Mouse (Mus musculus) layer of hippocampus, adult 2 months (tissue): Measurements from ENCODE around the gene Lingo3. TPM values are rescaled to one million over a fixed set of nuclear protein-coding genes. Genes with fewer than 3 reads are reported as not detected.
"Not testable (repeated sequence)": the region's sequence is repeated elsewhere in the genome, so short reads cannot be mapped to it uniquely, and the experiment has no call there.

Experiments used
- DNase-seq, 2 experiments: peaks; one replicate each; pipeline ENCODE4 v3.0.0; 2022; ENCODE audit warnings: low spot score in 2 of 2
- H3K27ac ChIP-seq: fragments of 200-600 bp; 2 replicates; pipeline ENCODE4 v1.8.1; 2022
- H3K4me3 ChIP-seq: fragments of 200-600 bp; 2 replicates; pipeline ENCODE4 v1.8.1; 2022; ENCODE audit warnings: mild to moderate bottlenecking
- CTCF ChIP-seq: fragments of 200-600 bp; conservative IDR thresholded peaks from 2 replicates; pipeline ENCODE4 v1.8.1; 2022; ENCODE audit warnings: antibody characterized with exemption, mild to moderate bottlenecking, moderate library complexity
- total RNA-seq, 2 experiments: library from RNA; stranded (reverse); gene quantifications; 2 replicates each; pipeline ENCODE4 v1.2.3; 2021

Gene Lingo3
- total RNA-seq, 2 experiments from 2014 or later = 49.4 to 54.3 TPM

DNA sequence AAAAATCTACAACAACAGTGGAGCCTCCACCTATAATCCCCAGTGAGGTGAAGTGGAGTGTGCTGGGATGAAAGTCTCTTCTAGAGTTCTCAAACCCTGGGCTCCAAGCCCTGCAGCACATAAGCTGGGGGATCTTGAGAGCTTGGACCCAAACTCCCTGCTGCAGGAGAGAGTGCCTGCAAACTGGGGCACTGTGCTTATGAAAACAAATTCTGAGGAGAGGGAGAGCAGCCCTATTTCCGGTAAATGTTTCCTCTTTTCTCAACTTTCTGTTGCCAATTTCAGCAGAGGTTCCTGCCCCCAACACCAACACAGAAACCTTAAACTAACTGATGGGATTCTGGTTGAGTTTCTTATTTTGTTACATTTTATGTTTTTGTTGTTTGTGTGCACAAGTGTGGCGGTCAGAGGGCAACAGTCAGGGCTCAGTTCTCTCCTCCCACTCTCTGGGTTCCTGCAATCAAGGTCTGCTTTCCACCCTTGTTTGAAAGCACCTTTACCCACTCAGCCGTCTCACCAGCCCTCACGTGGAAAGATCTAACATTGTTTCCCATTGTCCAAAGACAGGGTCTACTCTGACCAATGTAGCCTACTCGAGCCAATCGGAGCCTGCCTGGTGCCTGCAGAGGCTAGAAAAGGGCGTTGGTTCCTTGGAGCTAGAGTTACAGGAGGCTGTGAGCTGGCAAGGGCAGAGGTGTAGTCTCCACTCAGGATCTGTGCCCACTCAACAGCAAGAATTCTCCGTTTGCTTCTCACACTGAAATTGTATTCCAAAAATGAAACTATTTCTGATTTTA lies 19.8 kb downstream of the Lingo3 start:
- no peak for DNase-seq
- Histone ChIP-seq H3K4me3 (no peak overlapping the region), H3K27ac (0 out of 2 replicates have a peak overlapping the region, but pooled peaks have one; percentile 28)
- no peak for TF ChIP-seq CTCF

DNA sequence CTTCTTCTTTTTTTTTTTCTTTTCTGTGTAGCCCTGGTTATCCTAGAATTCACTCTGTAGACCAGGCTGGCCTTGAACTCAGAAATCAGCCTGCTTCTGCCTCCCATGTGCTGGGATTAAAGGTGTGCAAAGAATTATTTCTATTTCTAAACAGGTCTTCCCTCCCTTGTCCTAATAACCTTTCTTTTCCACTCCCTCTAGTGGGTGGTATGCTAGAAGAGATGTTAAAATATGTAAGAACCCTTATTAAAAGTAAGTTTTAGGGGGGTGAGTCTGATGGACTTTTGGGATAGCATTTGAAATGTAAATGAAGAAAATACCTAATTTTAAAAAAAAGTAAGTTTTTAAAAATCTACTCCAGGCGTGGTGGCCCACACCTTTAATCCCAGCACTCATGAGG lies 20.5 kb downstream of the Lingo3 start:
- TF ChIP-seq CTCF = no peak
- H3K4me3 ChIP-seq = no peak overlapping the region

DNA sequence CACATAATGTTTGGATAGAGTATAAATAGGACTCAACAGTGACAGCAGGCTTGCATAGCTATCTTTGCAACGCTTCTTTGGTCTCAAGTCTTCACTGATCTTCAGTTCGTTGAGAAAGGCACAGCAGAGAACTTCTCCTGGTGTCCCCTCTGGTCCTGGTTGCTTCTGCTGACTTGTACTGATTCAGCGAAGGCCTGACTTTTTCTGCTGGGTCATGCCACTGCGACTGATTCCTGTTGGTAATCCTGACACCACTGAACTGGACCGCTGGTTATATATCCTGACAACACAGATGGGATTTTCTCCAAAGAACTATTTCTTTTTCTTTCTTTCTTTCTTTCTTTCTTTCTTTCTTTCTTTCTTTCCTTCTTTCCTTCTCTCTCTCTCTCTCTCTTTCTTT lies 21.3 kb downstream of the Lingo3 start:
- no peak overlapping the region for H3K4me3 ChIP-seq
- no peak for DNase-seq
- no peak overlapping the region for H3K27ac ChIP-seq
- TF ChIP-seq CTCF = no peak

More for the DNA sequence above, 20.5 kb downstream of the Lingo3 start:
- H3K27ac ChIP-seq = no peak overlapping the region
- DNase-seq = no peak

DNA sequence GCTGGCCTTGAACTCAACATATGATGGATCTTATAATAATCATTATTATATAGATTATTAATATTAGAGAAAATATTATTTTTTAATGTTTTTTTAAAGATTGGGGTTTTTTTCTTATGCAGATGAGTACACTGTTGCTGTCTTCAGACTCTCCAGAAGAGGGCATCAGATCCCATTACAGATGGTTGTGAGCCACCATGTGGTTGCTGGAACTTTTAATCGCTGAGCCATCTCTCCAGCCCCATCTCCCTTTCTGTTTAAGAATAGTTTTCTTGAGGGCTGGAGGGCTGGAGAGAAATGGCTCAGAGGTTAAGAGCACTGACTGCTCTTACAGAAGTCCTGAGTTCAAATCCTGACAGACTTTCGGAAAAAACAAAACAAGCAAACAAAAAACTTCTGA lies 21.8 kb downstream of the Lingo3 start:
- DNase-seq = no peak
- TF ChIP-seq CTCF = peak; percentile 91
- H3K4me3 ChIP-seq = no peak overlapping the region
- H3K27ac ChIP-seq = no peak overlapping the region

DNA sequence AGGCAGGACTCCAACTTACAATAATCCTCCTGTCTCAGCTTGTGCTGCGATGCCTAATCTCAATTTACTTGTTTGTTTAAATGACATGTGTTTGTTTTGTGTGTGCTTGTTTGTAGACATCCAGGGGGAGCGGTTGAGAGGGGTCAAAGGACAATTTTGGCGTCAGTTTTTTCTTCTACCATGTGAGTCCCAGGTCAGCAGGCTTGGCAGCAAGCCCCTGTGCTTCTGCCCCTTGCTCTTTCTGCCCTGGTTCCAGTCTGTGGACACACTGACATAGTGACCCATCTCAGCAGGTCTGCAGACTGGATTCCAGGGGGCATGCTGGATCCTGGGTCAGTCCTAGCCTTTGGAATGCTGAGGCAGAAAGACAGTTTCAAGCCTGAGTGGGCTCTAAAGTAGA lies 24.4 kb downstream of the Lingo3 start:
- no peak for DNase-seq
- TF ChIP-seq CTCF = no peak
- H3K4me3 ChIP-seq = no peak overlapping the region
- no peak overlapping the region for H3K27ac ChIP-seq

DNA sequence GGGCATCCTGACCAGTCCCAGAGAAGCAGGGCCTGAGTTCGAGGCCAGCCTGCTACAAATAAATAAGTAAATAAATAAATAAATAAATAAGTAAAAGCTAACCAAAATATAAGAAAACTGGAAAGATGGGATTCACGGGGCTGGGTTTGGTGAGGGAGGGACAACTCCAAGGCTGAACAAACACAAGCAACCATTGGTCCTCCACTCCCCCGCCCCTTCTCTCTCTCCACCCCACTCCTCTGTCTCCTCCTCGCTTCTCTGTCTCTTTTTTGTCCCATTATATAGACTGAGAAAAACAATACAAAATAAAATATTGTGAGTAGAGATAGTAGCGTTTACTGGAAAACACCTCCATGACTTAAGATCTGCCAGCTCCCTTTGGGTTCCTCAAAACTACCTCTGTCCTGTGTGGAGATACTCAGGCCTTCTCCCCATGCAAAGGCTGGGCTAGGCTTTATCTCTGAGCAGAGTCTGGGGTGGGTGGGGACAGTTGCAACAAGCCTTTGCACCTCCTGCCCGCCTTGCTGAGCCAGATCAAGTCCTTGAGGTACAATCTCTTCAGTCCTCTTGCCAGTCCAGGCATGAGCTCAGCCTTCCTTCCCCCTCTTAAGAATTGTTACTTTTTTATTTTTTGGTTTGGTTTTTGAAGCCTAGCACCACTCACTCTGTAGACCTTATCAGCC lies 25.1 kb downstream of the Lingo3 start:
- H3K27ac ChIP-seq = no peak overlapping the region
- no peak for DNase-seq
- no peak overlapping the region for H3K4me3 ChIP-seq
- TF ChIP-seq CTCF = no peak

DNA sequence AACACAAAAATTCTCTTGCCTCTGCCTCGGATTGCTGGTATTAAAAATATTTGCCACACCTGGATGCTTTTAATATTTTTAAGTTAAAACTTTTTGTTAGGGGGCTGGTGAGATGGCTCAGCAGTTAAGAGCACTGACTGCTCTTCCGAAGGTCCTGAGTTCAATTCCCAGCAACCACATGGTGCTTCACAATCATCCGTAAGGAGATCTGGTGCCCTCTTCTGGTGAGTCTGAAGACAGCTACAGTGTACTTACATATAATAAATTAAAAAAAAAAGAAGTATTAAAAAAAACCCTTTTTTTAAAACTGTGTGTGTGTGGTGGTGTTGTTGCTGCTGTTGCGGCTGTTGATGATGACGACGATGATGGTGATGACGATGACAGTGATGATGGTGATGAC lies 25.9 kb downstream of the Lingo3 start:
- H3K27ac ChIP-seq, DNase-seq, H3K4me3 ChIP-seq: not testable (repeated sequence)
- TF ChIP-seq CTCF = peak; percentile 62

DNA sequence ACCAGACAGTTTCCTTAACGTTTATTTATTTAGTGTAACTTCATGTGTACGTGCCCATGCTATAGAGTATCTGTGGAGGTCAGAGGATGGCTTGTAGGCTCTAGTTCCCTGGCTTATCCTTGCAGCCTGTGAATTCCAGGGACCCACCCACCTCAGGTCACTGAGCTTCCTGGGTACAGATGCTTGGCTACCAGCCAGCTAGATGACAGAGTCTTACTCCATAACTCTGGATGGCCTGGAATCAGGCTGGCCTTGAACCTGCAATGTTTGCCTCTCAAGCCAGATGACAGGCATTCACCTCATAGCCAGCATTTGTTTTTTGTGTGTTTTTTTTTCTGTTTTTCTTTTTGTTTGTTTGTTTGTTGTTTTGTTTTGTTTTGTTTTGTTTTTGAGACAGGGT lies 26.7 kb downstream of the Lingo3 start:
- no peak overlapping the region for H3K27ac ChIP-seq
- no peak overlapping the region for H3K4me3 ChIP-seq
- DNase-seq = no peak
- TF ChIP-seq CTCF = no peak

DNA sequence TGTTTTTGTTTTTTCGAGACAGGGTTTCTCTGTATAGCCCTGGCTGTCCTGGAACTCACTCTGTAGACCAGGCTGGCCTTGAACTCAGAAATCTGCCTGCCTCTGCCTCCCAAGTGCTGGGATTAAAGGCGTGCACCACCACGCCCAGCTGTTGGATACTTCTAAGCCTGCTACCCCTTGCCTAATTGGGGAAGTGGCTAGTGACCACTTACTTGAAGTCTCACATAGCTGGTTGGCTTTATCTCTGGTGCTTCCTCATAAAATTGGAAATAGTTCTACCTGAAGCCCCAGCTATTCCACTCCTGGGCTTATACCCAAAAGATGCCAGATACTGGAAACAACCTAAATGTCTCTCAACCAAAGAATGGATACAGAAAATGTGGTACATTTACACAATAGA lies 27.5 kb downstream of the Lingo3 start:
- not testable (repeated sequence) for DNase-seq, H3K27ac ChIP-seq, H3K4me3 ChIP-seq

DNA sequence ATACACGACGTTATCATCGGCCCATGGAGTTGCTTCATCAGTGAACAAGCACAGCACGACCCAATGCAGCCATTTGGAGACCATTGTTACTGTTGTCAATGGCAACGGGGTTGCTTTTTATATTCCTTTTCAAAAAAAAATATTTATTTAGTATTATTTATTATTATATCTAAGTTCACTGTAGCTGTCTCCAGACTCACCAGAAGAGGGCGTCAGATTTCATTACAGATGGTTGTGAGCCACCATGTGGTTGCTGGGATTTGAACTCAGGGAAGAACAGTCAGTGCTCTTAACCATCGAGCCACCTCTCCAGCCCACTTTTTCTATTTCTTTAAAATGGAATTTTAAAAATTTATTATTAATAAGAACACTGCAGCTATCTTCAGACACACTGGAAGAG lies 29.0 kb downstream of the Lingo3 start:
- no peak overlapping the region for H3K4me3 ChIP-seq
- no peak for DNase-seq
- no peak overlapping the region for H3K27ac ChIP-seq
- TF ChIP-seq CTCF = peak; percentile 55

DNA sequence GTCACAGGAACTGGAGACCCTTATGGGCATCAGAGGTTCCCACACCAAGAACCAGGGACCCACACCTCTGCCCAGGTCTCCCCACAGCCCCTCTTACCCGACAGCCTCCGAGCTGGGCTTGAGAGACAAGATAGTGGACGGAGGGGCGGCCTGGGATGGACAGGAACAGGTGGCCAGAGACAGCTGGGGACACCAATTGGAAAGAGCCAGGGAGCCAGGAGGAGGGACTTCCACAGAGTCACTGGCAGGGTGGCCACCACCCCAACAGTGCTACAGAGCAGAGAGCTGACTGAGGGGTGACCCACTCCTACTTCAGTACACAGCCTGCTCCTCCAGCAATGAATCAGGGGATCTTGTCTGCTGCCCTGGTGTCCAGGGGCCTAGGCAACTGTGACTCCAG lies 30.5 kb downstream of the Lingo3 start, which contains the start of gene Jsrp1:
TSS of gene Jsrp1 (minus strand) at position 133 of the 400 bp plus-strand sequence.
- no peak within 1 kb of the TSS for H3K4me3 ChIP-seq
- TF ChIP-seq CTCF = no peak
- no peak for DNase-seq
- no peak within 1 kb of the TSS for H3K27ac ChIP-seq

DNA sequence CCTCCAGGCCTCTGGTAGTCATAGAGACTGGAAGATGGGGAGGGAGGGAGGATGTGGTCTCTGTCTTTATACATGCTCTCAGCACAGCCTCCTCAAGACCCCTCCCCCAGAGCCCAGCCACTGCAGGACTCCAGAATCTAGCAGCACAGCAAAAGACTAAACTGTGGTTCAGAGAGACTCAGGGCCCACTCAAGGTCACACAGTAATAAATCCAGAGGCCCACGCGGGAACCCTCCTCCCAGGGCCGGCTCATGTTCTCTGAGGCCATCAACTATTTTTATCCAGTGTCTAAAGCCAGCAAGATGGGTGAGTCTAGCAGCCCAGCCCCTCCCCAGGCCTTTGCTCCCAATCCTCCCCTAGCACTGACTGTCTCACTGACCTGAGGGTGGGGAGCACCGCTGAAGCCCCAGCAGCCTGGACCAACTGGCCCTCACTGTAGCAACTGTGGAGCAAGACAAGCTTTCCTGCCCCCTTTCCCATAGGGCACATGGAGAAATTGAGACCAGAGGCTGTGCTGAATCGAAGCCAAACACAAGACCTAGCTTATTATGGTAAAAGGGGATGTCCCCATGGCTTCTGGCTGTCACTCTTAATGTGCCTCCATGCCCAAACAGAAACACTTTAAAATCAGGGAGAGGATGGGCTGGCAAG lies 31.3 kb downstream of the Lingo3 start:
- DNase-seq = no peak
- TF ChIP-seq CTCF = no peak
- Histone ChIP-seq H3K27ac (no peak overlapping the region), H3K4me3 (no peak overlapping the region)

DNA sequence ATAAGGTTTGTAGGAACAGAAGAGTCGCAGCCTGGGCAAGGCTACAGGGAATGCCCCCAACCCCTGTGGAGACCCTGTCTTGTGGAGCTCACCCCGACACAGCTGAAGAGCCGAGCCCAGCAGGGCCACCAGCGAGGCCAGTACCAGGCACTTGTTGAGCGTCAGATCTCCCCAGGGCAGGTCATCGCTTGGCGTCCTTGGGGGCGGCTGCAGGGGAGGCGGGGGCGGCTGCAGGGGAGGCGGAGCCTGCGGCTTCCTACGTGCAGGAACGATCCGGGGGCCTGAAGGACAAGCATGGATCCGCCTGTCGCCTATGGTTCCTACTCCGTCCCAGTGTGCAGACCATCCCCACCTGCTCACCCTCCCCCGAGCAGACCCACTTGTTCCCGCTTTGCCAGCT lies 33.8 kb downstream of the Lingo3 start:
- TF ChIP-seq CTCF = no peak
- peak overlapping the region; percentile 28; the same call in 1 of the 2 replicates for H3K27ac ChIP-seq
- H3K4me3 ChIP-seq = no peak overlapping the region
- no peak for DNase-seq
